Mouse (Mus musculus): ENCODE measurements around the gene Cask.

The Cask gene

DNA sequence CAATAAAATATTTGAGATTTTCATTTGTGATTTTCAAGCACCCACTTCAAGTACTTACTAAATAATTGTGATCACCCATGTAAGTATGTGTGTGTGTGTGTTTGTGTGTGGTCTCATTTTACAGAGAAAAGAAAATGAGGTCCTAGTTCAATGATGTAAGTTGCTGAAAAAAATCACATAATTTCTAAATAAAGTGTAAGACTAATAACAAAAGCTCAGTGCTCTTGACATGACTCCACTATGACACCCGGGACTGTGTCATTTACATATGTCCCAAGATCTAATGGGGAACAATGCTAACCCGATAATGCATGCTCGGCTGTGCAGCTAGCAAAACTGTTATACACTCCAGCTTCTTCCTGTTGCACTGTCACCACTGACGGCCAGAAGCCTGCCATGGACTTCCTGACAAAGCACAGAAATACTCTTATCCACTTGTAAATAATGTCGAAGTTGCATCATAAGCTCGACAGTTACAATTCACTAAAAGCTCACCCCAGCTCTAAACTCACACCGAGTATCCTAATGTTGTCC, 130.8 kb downstream of the Cask start:
- DNase-seq (ENCODE audit: low spot score in 2 of 2), result no peak

DNA sequence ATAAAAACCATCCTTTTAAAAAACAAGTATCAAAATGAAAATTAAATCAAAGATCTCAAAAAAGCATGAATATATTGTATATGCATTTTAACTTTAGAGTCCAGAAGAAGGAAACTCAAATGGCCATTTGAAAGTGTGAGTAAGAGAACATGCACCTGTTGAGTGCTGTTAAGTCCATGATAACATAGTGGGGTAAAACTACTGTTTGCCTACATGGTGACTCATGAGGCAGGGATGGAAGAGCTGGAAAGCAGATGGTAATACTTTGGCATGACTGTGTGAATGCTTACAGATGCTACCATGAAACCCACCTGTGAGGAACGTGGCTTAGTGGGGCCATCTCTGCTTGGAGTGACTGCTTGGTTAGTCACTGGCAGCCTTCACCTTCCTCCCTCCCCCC, 132.9 kb downstream of the Cask start:
- DNase-seq (ENCODE audit: low spot score in 2 of 2), result no peak

DNA sequence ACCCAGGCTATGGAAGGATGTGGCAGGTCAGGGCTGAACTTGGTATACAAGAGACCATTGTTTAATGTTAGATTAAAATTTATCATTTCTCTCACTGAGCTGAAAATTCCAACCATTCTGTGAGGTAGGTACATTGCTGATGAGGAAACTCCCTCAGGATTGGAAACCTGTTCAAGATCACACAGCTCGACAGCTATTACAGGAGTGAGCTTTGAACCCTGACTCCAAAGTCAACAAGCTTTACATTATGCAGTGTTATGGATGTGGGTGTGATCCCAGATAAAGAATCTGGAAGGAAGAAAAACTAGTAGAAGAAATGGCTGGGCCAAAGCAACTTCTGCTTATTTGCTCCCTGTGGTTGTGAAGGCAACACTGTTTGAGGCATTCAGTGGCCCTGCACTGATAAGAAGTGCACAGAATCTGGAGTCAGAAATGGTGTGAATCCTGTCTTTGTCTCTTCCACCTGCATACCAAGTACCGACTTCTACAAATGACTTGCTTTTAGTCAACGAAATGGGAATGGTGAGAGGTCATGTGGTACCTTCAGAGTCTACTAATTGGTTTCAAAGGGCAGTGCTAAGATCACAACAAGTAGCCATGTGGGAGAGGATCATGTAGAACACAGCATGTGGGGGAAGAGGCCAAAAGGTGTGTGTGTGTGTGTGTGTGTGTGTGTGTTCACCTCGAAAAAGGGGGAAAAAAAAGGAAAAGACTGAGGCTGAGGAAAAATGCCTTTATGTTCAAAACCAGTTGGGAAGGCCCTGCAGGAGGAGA, 134.2 kb downstream of the Cask start:
- DNase-seq (ENCODE audit: low spot score in 2 of 2), result no peak

DNA sequence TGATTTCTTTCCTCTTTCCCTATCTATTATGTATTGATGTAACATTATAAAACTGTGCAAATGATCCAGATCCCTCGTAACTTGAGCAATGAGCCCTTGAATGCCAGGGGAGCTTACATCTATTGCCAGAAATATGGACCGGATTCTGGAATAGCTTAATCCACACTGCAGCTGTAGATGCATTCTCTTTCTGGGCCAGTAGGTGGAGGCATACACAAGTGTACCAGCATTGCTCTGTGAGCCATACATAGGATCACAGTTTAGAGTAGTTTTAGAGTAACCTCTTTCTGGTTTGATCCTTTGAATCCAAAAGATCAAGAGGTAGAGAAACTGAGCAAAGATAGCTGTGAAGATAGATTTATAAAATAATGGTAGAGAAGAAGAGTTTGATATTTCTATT, 141.0 kb downstream of the Cask start:
- DNase-seq (ENCODE audit: low spot score in 2 of 2), result peak; percentile 21 to 51

DNA sequence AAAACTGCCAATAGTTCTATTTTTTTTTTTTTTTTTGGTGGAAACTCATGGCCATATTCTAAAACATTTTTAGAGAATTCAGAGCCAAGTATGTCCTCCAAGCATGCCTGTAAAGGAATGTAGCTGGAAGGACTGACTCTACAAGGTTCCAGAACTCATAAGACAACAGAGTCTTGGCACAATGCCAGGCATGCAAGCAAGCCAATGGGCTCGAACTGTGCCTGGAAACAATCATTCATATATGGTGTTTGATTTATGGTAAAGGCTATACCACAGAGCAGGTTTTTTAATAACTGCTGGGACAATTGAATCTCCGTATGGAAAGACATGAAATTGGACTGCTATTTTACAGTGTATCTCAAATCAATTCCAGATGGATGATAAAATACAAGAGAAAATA, 146.1 kb downstream of the Cask start:
- no peak for DNase-seq (ENCODE audit: low spot score in 2 of 2)

DNA sequence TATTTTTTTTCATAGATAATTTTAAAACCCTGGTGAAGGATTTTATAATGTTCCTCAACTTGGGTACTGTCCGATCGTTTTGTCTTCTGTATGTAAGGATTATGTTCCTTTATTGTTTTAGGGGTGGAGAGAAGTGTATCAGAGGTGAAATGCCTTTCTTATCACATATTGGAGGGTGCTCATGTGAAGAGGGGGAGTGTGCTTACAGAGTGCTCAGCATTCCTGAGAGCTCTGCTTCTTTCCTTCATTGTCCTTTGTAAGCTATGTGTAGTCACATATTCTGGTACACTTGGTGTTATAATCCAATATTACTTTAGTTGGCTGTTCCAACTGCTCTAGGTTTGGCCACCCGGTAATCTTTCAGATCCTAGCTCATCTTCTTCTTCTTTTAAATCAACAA, 150.5 kb downstream of the Cask start:
- DNase-seq (ENCODE audit: low spot score in 2 of 2), result no peak

DNA sequence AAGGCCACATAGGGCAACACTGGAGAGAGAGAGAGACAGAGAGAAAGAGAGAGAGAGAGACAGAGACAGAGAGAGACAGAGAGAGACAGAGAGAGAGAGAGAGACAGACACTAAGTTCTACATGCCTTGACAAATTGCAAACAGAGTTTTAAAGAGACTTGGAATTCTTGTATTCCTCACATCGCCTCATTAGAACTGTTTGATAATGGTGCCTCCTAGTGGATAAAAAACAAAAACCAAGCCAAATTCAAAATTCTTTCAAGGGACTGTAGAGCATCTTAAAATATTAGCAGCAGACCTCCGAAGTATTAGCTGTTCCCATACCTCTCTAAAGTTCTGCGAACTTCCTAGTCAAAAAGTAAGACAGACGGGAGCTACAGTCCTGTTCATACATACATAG, 159.3 kb downstream of the Cask start:
- no peak for DNase-seq (ENCODE audit: low spot score in 2 of 2)

DNA sequence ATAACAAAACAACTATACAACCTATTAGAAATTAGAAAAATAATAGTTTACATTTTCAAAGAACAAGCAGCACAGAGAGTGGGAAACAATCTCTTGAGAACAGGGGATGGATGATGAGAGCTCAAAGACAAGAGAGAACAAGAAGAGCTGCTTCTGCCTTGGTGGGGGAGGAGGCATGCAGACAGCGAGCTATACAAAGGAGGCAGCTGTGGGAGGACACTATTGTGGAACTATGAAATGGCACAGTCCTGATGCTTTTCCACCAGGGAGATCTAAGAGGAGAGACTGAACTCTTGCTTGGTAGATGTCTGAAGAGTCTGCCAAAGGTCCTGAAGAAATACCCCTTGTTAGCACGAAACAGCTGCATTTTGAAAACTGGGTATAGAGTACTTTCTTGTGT, 162.8 kb downstream of the Cask start:
- DNase-seq (ENCODE audit: low spot score in 2 of 2), result no peak

DNA sequence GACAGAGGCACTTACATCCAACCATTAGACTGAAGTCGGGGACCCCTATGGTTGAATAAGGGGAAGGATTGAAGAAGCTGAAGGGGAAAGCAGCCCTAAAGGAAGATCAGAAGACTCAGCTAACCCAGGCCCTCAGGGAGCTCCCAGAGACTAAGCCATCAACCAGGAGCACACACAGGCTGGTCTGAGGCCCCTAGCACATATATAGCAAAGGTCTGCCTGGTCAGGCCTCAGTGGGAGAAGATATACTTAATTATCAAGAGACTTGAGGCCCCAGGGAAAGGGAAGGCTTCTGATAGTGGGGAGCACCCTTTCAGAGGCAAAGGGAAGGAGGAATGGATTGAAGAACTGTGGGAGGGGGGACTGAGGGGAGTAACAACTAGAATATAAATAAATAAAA, 164.6 kb downstream of the Cask start:
- no peak for DNase-seq (ENCODE audit: low spot score in 2 of 2)

DNA sequence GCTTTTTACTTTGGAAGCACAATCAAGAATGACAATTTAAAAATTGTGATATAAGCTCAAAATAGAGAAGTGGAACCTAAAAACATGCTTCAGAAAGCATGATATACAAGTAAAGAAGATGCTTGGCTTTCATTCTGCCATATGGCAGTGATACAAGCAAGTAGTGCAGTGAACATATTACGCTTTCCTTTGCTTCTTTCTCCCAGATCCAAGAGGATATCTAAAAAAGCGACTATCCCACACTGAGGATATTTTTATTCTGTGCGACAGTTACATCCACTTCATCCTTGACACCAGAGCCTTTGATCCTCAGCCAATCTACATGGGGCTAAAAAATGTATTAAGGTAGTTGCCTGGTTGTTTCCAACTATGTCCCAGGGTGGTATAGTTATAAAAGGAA, 169.4 kb downstream of the Cask start:
- no peak for DNase-seq (ENCODE audit: low spot score in 2 of 2)

DNA sequence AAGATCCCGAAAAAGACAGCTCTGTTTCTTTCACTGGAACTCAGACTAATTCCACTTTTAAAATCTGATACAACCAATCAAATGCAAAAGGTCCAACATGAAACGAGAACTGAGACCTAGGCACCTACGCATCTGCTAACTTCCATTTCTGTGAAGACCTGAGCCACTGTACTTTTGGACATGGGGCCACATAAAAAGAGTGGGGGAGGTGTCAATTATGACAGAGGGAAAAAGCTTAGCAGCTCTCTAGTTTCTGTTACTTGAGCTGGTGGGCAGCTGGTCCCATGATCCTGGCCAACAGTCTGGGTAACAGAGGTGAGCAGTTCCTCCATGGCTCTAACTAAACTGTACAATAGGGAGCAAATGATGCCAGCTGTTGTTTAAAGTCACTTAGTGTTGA, 178.2 kb downstream of the Cask start:
- no peak for DNase-seq (ENCODE audit: low spot score in 2 of 2)

DNA sequence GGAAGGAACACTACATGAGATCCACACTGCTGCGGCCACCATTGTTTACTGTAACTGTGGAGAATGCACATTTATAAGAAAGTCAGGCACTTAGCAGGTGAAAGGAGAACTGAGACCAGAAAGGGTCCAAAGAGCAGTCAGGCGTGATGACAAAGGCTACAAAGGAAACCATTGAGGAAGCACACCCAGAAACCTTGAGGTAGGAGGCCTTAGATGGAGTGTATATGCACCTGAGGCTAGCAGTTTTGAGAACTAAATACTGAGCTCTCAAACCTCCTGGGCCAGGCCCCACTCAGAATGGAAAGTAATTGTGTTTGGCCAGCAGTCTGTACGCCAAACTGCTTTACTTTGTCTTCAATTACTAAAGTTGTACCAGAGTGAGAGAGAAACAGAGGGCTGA, 180.8 kb downstream of the Cask start:
- no peak for DNase-seq (ENCODE audit: low spot score in 2 of 2)

DNA sequence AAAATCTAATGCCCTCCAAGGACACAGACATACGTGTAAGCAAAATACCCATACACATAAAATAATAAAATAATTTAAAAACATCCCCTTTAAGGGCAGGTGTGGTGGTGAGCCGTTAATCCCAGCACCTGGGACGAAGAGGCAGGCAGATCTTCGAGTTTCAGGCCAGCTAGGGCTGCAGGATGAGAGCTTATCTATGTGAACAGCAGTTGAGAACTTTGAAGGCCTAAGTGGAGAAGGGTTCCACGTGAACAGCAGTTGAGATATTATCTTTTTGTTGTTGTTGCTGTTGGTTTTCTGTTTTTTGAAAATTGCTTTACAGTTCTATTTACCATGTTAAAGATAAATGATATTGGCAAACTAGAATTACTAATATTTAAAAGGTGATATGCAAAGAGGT, 182.3 kb downstream of the Cask start:
- no peak for DNase-seq (ENCODE audit: low spot score in 2 of 2)

DNA sequence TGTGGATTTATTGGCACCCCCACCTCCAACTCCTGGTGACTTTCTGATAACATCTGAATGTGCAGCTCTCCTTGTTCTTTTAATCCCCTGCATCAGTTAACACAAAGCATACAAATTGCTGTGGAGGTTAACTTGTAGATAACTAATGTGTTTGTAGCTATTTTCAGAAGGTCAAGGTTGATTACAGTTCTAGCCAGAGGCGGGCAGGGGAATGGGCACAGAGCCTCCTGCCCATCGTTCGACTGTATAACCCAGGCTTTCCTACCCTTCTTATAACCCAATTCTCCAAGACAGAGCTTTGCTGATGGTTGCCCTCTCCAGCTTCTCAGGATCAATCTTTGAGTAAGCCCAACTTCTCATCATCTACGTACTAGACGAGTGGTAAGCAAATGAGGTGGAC, 190.1 kb downstream of the Cask start, which contains the start of gene Gpr82:
TSS of gene Gpr82 (plus strand) at position 301 of the 400 bp plus-strand sequence.
- DNase-seq (ENCODE audit: low spot score in 2 of 2), result no peak

DNA sequence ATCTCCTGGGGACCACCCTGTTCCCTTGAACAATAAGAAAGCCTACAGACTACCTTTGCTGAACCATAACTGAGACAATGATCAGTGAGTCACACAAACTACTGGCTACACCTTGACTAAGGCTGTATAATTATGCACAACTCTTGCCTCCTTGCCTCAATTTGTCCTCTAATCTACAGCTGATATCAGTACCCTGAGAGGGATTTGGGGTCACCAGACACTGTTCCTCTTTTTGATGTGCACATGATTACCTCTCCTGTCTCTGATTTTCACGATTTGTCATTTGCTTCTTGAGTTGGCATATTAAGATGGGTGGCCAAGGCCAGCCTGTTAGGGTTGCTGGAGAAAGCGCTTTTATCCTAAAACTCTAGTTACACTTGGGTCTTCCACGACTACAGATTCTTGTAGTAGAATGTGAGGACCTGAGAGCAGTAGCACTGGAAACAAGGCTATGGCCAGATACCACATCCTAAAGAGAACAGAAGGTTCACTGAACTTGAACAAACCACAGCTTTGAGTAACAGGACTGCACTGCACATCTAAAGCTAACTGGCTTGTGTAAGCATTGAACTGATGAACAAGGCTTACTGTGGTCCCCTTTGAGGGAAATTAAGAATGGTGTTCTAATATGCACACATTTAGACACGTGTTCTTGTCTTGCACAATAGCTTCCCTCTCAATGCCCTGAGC, 191.8 kb downstream of the Cask start:
- no peak for DNase-seq (ENCODE audit: low spot score in 2 of 2)

DNA sequence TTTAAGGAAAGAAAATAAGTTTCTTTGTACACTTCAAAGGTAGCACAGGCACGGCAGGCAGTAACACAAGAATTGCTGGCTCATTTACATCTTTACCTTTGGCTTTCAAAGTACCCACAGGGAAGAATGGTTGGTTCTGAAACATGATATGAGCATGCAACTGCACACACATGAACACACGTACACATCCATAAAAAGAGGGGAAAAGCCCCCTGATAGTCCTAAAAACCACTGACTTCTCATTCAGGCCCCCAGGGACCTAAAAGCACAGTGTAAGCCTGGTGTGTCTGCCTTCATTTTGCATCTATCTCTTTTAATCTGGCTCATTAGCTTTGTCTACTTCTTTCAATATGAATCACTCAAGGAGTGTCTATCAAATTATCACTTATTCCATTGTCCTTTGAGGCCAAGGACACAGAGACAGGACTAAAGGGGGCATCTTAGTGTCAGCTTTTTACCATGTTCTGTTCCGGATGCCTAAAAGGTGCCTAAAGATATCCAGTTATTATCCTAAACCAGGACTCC, 192.5 kb downstream of the Cask start:
- DNase-seq (ENCODE audit: low spot score in 2 of 2), result no peak

DNA sequence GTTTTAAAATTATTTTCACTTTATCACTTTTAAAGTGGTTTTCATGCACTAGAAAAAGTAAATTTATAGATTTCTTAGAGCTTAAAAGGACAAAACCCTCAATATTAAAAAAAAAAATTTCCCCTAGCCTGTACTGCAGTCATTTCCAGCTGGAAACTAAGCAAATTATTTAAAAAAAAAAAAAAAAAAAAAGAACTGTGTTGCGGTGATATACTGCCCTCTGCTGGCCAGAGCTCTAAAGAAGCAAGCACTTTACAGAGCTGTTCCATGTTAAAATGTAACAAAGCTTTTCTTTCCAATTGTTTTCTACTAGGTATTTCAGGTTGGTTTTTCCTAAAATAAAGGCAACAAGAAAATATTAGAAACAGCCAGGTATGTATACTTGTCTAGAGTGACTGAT, 194.4 kb downstream of the Cask start:
- no peak for DNase-seq (ENCODE audit: low spot score in 2 of 2)

DNA sequence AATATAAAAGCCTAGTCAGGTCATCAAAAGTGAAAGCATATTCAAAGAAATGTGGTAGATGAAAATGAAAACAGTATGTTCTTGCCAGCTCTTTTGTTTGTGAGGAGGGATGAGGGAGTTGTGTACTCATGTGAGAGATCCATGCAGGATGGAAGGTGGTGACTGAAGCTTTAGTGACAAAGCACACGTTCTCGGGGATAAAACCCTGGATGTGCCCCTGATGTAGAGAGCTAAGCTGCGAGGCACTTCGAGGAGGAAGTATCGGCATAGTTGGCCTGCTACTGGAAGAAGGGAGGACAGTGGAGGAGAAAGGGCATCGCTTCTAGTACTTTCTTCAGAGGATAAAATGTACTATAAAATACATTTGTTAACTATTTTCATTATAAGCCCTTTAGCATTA, 195.3 kb downstream of the Cask start:
- DNase-seq (ENCODE audit: low spot score in 2 of 2), result no peak

DNA sequence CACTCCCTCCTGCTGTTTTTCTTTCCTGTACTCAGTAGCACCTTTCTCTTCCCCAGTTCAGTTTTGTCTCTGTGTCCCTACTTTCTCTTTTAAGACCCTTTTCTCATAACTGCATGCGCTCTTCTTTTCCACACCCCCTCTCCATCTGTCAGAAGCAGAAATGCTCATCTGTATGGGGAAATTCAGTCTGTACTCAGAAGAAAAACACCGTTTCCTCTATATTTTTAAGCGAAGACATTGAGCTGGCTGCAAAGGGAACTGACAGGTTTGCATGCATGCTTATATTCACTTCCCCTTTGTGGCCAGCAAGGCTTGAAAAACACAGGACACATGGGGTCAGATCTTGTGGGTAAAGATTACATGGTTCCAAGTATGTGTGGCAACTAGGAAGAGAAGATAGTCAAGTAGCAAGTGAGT, 196.2 kb downstream of the Cask start:
- DNase-seq (ENCODE audit: low spot score in 2 of 2), result no peak

DNA sequence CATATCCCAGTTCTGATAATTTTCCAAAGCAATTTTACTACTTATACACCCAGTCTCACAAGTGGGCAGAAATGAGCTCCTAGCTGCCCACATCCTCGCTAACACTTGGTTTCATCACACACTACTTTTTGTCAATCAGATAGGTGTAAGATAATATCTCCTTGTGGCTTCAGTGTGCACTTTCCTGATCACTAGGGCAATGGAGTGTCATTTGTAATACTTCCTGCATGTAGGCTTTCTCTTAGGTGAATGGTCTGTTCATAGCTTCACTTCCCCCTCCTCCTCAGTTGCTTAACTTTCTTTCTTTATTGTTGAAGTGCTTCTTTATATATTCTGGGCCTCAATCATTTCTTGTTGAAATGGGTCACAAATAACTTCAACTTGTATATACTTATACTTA, 198.9 kb downstream of the Cask start:
- DNase-seq (ENCODE audit: low spot score in 2 of 2), result no peak

DNA sequence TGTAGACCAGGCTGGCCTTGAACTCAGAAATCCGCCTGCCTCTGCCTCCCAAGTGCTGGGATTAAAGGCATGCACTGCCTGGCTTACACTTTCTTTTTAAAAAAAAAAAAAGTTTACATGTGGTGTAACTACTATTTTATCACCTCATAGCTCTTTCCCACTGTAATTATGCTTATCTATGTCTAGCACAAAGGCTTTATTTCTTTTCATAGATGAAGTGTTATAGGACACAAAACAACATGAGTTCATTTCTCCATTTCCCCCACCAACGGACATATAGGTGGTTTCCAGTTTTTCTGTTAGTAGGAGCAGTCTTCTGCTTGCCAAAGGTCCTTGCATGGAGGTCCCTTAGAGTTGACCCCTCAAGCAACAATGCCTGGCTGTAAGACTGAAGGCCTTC, 199.3 kb downstream of the Cask start:
- DNase-seq (ENCODE audit: low spot score in 2 of 2), result no peak

DNA sequence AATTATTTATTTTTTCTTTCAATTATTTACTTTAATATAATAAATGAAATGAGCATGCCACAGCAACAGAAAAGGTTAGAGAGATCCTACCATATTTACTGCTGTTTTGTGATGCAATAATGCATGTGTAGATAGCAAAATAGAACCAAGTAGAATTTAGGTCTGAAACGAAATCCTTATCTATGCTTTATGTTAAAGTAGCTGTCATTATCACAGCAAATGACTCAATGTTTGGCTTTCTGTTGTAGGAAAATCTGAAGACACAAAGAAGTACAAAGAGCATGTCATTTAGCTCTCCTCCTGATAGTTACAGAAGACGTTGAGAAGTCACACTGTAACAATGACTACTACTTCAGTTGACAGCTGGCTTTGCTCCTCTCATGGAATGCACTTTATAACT, 212.3 kb downstream of the Cask start:
- no peak for DNase-seq (ENCODE audit: low spot score in 2 of 2)

DNA sequence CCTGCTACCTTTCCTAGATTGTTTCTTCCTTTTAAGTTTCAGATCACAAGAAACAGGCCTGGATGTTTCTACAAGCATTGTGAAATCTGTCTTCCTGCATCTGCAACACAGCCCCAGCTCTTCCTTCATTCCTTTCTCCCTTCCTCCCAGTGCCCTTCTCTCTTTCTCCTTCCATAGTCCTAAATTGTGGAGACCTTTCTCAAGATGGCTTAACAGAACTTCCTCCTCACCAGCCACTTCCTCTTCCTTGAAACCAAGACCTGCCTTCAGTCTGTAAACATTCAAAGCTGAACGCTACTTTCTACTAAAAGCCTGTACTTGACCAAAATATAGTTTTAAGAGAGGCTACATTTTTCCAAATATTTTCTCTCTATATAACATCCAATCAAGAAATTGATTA, 214.8 kb downstream of the Cask start:
- no peak for DNase-seq (ENCODE audit: low spot score in 2 of 2)
